Mouse (Mus musculus): ENCODE results near the gene Hoxc10.

Gene Hoxc10

DNA sequence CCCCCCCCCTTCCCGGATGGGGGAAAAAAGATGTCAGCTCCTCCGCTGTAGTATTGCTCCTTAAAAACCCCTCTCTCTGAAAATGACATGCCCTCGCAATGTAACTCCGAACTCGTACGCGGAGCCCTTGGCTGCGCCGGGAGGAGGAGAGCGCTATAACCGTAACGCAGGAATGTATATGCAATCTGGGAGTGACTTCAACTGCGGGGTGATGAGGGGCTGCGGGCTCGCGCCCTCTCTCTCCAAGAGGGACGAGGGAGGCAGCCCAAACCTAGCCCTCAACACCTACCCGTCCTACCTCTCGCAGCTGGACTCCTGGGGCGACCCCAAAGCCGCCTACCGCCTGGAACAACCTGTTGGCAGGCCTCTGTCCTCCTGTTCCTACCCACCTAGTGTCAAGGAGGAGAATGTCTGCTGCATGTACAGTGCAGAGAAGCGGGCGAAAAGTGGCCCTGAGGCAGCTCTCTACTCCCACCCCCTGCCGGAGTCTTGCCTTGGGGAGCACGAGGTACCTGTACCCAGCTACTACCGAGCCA lies at the start of gene Hoxc10:
TSS of gene Hoxc10 (plus strand) at position 21 of the 536 bp plus-strand sequence.
- DNase-seq: no peak

DNA sequence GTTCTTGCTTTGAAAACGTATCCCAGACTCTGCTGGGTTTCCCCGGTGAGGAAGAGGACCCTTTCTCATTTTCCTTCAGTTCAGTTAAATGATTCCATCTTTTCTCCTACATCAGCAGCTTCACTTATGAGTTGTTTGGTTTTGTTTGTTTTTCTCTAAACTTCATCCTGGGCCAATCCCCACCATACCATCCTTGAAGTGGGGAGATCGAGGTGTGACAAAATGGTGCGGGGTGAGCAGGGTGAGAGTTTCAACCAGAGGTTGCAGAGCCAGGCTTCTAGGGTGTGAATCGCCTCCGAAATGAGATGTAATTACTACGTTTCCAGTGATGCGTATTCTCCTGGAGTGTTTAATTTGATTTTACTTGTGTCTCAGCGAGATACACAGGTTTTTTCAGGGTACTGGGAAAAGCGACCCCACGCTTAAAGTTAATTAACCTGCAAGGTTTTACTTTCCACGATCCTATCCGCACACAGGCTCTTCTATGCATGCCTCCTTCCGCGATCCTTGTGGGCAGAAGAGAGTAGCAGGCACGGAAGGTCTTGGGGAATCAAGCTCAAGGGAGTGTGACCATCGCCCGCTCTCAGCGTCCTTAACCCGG lies 48.5 kb upstream of the Hoxc10 start:
- no peak for DNase-seq

DNA sequence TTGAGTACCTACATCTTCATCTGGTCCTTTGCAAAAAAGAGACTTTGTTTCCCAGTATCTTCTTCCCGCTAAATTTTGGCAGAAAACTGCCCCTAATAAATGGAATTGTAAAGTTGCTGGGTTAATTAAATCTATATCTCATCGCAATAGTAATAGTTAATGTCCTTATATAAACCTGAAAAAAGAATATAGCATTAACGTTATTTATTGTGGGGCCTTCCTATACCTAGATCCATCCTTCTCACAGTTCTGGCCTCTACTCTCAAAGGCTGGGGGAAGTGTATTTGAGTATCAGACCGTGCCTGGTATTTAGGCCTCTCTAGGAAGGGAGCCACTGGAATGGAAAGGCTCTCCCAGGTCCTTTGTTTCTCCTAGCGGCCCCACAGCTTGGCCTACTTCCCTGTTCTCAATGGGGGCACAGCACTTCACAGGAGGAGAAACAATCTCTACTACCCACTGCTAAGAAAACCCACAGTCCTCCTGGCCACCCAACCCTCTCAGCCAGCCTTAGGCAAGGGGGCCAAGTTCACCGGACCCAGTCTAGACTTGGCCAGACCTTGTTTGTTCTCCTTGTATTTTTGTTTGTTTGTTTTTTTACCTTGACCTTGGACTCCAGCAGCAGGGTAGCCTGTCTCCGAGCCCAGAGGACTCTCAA lies 47.9 kb upstream of the Hoxc10 start:
- no peak for DNase-seq

DNA sequence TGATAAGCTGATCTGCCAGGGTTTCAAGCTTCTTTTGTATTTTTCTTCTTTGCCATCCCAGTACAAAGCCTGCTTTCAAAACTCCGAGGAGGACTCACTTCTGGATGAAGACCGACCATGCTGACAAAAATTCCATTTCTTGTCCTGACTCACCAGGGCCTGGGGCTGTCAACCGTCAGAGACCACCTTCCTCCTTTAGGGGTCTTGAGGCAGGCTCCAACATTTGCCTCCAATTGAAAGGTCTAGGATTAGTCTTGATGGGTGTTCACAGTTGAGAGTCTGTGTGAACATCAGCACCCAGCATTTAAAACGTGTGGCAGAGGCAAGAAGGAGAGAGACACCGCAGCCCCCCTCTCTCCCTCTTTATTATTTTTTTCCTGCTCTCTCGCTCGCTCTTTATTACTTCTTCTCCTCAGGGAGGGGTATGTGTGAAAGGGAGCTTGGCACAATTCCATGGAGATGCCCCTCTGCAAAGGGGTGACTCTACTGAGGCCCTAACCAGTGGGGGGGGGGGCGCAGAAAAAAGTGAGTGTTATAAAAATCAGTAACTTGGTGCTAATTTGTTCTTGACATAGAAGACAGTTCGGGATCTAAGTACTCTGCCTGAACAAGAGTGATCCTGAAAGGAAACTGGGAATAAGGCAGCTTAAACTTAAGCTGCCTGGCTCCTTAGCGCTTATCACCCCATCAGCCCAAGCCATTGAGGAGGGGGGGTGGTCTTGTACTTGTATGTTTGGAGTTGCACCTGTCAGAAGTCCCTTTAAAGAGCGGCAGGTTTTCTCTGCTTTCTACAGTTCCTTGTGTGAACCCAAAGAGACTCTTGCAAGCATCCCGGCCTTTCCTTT lies 47.0 kb upstream of the Hoxc10 start:
- no peak for DNase-seq

DNA sequence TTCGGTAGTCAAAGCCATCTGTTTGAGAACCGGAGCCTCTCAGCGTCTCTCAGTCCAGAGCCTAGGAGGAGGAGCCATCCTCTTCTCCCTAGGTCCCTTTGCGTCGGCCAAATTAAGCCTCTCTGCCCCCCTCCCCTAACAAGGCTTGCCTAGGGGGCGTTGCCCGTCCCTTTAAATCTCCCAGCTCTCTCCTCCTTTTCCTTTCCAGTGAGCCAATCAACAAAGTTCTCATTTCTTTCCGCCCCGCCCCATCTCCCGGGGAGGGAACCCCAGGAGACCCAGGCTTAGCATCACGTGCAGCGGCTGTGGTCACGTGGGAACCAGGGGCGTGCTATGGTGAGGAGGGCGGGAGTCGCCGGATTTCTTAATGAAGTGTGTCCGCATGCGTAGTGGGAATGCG lies 46.0 kb upstream of the Hoxc10 start:
- no peak for DNase-seq

DNA sequence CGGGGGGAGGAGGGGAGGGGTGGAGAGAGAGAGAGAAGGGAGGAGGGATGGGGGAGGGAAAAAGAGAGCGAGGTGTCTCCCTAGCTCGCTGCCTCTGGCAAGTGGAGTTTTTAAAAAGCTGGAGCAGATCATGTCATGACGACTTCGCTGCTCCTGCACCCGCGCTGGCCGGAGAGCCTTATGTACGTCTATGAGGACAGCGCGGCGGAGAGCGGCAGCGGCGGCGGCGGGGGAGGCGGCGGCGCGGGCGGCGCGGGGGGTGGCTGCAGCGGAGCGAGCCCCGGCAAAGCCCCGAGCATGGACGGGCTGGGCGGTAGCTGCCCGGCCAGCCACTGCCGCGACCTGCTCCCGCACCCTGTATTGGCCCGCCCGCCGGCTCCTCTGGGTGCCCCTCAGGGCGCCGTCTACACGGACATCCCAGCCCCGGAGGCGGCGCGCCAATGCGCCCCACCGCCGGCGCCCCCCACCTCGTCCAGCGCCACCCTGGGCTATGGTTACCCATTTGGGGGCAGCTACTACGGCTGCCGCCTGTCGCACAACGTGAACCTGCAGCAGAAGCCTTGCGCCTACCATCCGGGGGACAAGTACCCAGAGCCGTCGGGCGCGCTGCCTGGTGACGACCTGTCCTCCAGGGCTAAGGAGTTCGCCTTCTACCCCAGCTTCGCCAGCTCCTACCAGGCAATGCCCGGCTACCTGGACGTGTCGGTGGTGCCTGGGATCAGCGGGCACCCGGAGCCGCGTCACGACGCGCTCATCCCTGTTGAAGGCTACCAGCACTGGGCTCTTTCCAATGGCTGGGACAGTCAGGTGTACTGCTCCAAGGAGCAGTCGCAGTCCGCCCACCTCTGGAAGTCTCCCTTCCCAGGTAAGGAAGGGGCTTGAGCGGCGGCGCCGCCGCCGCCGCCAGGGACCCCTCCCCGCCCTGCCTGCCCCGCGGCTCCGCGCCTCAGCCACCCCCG lies 45.3 kb upstream of the Hoxc10 start, which contains the start of gene Hoxc13:
TSS of gene Hoxc13 (plus strand) at position 51 of the 959 bp plus-strand sequence.
- no peak for DNase-seq

DNA sequence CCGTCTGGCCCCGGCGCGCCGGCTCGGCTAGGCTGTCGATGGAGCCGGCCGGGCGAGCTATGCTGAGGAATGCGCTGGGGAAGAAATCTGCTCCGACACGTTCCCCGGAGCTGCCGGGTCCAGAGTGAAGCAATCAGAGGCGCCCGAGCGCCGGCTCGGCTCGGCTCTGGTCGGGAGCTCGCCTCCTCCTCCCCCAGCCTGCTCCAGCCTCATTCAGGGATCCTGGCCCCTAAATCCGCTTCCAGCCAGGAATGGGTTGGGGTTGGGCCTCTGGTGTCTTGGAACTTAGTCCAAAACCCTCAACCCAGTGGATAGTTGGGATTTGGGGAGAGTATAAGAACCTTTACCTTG lies 44.6 kb upstream of the Hoxc10 start:
- DNase-seq: no peak

DNA sequence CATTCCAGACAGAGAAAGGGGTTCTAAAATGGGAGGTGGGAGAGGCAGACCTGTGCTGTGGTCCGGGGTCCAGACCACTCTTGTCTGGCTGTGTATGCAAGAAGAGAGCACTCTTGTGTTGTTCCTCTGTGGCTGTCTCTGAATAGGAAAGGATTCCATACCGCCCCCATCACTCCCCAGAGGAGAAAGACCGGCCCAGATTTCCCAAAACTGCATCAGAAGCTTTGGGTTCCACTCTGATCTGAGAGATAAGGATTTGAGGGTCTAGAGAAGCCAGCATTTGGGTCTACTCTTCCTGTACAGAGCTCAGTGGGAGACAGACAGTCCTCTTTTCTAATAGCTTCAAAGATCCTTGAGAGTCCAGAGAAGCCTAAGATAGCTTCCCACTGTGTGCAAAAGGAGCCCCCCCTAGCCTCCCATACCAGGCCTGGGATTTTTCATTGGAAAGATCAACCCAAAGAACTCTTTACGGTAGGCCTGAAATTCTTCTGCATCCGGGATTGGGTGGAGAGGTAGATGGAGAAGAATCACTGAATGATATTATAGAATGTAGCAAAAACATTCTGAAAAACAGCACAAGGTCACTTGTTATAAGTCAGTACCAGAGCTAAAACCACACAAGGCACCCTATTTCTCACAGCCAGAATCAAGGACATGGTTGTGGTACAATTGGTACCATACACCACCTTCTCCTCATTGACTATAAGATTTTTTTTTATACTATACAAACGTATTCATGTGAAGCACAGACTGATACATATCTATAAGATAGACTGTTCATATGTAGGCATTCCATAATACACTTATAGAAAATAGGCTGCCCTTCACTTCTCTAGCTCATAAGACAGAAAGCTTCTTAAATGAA lies 43.7 kb upstream of the Hoxc10 start:
- no peak for DNase-seq

DNA sequence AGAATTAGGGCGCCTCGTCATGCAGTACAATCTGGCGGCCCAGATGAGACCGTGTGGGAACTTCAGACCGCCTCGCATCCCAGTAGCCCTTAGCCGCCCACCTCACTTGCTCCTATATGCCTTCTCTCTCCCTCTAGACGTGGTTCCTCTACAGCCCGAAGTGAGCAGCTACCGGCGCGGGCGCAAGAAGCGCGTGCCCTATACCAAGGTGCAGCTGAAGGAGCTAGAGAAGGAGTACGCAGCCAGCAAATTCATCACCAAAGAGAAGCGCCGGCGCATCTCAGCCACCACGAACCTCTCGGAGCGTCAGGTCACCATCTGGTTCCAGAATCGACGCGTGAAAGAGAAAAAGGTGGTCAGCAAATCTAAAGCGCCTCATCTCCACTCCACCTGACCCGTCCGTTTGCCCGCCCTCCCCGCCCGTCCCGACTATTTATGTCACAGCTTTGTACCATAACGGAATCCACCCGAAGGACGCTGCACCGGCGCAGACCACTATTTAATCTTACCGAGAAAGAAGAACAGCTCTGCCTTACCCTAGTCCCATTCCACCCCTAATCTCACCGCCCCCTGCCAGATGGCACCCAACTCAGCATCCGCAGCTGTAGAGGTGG lies 39.5 kb upstream of the Hoxc10 start:
- DNase-seq: no peak

DNA sequence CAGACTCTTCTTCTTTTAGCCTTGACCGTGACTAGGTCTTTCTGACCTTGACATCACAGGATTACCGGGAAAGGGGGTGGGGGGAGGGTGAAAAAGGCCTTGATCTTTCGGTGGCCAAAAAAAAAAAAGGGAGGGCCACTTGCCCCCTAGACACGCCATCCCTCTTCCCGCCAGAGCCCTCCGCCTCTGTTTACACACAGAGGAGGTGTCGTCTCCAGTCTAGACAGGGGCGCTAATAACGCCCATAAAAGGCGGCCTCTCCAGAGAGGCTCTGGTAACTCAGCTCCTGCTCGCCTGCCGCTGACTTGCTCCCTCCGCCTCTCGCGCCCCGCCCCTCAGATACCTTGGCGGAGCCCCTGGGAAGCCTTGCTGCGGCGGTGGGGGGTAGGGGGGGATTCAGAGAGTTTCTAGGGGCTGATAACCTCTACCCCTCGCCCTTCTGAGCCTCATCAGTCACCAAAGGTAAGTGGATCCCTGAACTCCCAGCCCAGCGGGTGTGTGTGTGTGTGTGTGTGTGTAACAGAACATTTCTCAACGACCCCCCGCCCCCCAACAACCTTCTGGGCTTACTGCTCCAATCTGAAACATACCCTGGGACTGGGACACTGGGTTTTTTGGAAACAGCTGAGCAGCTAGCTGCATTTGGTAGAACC lies 34.8 kb upstream of the Hoxc10 start:
- no peak for DNase-seq

DNA sequence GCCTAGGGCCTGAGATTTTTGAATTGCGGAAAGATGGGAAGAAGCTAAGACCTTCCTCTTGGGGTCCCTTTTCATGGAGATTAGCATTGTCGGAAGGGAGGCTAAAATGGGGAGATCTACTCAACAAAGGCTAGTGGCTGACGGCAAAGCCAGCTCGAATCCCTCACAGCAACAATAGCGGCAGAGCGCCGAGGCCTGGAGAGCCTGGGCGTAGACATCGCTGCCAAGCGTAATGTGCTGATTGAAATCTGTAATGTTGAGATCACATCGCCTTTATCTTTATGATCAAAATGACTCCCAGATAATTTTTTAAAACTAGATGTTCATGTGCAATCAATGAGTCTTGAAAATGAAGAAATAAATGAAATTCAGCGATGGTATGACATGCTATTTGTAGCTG lies 32.2 kb upstream of the Hoxc10 start:
- no peak for DNase-seq

DNA sequence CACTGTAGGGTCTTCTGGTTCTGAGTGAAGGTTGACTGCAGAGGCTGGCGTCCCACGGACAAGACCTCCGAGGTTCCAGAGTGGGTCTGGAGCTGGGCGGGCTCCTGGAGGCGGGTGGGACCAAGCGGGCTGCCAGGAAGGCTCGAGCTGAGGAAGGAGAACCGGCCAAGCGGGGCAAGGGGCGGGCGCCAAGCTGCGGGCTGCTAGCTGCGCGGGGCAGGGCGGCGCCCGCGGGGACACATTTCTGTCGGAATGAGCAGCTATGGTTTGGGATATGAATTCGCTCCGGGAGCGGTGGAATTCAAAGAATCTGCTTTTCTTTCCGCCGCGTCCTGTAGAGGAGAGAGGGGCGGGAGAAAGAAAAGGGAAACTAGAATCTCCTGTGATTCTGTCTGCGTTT lies 31.7 kb upstream of the Hoxc10 start:
- DNase-seq: no peak

DNA sequence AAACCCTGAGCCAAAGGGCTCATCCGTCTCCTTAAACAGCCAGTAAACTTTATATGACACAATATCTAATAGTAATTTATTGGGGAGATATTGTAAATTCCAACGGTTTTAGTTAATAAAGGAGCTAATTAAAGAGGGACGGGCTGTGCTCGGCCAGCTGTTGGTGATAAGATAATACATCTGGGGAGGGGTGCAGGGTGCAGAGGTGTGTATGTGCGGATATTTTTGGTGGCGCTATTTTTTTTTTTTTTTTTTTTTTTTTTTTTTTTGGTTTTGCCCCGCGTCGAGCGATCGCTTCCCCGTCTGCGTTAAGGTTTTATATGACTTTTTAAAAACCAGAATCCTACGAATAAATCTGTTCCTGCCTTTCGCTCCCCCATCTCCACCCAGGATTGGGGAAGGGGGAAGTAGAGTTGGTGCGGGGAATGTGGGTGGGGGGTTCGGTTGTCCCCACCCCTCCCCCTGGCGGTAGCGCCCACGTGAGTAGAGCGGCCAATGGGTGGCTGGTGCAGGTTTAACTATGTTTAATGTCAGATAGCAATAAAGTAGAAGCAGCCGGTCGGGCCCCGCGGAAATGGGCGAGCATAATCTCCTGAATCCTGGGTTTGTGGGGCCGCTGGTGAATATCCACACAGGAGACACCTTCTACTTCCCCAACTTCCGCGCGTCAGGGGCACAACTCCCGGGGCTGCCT lies 30.2 kb upstream of the Hoxc10 start, which contains the start of gene Hoxc12:
TSS of gene Hoxc12 (plus strand) at position 479 of the 694 bp plus-strand sequence.
- no peak for DNase-seq

DNA sequence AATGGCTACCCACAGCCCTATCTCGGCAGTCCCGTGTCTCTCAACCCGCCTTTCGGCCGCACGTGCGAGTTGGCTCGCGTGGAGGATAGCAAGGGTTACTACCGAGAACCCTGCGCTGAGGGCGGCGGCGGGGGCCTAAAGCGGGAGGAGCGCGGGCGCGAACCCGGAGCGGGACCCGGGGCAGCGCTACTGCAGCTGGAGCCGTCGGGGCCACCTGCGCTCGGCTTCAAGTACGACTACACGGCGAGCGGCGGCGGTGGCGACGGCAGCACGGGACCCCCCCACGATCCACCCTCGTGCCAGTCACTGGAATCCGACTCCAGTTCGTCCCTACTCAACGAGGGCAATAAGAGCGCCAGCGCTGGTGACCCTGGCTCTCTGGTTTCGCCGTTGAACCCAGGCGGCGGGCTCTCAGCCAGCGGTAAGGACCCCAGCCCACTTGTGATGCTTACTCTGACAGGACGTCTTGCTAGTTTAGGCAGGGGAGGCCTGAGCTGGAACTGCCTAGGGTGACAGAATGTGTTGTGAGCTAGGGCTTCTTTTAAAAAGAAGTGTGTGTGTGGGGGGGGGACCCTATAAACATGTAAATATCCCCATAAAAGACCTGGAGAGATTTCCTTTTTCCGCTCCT lies 29.4 kb upstream of the Hoxc10 start:
- no peak for DNase-seq

DNA sequence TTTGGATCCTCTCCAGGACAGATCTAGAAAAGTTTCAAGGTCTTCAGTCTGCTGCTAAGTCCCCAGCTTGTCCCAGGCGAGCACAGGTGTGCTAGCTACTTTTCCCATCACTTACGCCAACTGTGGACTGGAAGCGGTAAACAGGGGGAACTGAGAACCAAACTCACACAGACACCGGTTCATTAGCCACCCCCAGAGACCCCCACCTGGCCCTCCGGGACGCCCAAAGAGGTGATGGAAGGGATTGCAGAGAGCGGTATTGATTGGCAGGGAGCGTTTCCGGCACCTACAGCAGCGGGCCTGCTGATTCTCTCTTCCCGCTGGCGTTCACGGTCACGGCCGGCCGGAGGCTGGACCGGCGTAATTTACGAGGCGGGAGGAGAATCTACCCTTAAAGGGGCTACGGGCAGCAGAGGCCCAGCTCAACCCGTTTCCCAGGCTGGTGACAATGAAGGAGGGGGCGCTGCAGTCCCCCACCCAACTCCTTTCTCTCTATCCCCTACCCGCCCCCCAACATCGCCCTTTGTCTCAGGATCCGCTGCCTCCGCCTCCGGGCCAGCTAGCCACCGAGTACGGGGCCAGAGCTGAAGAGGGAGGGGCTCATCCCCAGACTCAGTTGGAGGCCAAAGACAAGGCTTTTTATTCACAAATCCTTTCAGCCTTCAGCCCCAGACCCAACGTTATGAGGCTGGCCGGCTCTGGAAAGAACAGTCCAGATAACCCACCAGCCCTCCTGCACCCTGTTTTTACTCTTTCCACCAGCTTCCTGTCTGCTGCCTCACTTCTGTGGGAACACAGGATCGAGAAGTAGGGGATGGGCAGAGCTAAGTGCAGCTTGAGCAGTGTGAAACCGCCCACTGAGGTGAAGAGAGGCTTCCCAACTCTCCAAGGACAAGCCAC lies 27.1 kb upstream of the Hoxc10 start:
- no peak for DNase-seq

DNA sequence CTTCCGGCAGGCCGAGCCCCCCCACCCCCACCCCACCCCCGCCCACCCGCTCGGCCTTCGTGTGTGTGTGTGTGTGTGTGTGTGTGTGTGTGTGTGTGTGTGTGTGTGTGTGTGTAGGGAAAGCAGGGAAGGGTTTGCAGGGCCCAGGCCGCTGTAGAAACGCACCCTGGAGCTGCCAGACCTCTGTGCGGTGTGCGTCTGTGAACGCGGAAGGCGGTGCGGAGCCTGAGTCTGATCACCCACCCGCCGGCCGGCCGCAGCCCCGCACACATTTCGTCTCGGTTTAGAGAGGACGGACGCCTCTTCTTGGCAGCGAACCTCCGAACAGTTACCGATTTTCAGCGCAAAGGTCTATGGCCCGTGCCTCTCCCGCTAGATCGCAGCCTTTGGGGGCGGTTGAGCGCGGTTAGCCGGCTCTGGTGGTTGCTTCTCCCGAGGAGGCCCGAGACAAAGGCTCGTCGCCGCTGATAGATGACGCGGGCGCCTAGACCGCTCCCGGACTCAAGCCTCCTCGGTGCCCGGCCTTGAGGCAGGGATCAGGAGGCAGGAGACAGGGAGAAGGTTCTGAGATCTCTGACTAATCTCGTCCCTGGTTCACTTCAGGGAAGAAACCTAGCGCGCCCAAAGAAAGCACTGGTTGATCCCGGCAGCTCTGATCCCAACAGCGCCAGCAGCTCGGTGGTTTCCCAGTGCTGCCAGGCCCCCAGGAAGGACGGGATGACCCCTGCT lies 23.7 kb upstream of the Hoxc10 start:
- no peak for DNase-seq

DNA sequence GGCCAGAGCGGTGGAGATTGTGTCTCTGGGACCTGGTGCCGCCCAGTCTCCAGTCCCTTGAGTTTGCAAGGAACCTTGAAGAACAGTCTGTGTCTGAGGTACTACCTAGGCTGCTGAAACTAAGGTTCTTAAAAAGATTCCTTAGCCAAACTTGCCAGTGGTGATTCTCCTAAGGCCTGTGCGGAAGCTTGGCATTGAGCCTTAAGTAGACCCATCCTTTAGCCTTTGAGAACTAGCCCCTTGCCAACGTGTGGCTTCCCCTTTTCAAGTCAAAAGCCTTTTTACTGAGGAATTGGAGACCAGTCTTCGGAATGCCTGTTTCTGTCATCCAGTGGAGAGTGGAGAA lies 23.2 kb upstream of the Hoxc10 start:
- DNase-seq: no peak
